ENCODE assay signal across 9 mouse cellular contexts in genomic region chr12:118847381-118847780, GRCm38 (mm10). TPM values are rescaled to one million over a fixed set of nuclear protein-coding genes. Genes with fewer than 3 reads are reported as not detected.
DNase-seq lines count a peak whose midpoint lies in the region; ATAC-seq lines count a peak whose summit lies in the region.
"Had no signal": no experiment of that assay in that cellular context is flagged by ENCODE, and none has a peak within 500 bp of the region (broad histone marks: within the 10 kb centered on the region; RNA-seq: fewer than 3 reads in every experiment).

No protein-coding gene starts in this region.

- H3K9ac ChIP-seq in heart, embryonic 11.5 days (ENCODE audit: low read depth, low read length), result no peak overlapping the region
- H3K9ac ChIP-seq in hindbrain, embryonic 11.5 days (ENCODE audit: low read depth, low read length), result peak overlapping the region; percentile 70
- peak overlapping the region; percentile 63 for H3K9ac ChIP-seq in midbrain, embryonic 11.5 days (ENCODE audit: low read length)

- peak overlapping the region; percentile 84 for H3K4me2 ChIP-seq in heart, embryonic 11.5 days
- peak overlapping the region; percentile 45 for H3K4me2 ChIP-seq in hindbrain, embryonic 11.5 days (replicated peaks; ENCODE audit: low read depth, low read length)
- H3K4me2 ChIP-seq in midbrain, embryonic 11.5 days, result peak overlapping the region; percentile 70

- no peak for ATAC-seq in heart, embryonic 11.5 days (replicated peaks; ENCODE audit: insufficient number of reproducible peaks, low FRiP score, low TSS enrichment)
- ATAC-seq in hindbrain, embryonic 11.5 days (ENCODE audit: low FRiP score), result peak; percentile 26
- ATAC-seq in midbrain, embryonic 11.5 days (ENCODE audit: low FRiP score), result peak; percentile 17; the same call in 1 of the 2 replicates
- ATAC-seq in CD4-positive, CD25-positive, alpha-beta regulatory T cell, adult 4 months, result no peak

- DNase-seq in heart, adult 8-10 months (ENCODE audit: low spot score), result no peak
- peak; percentile 52 for DNase-seq in ES-CJ7 (ENCODE audit: low read depth, low spot score)
- DNase-seq in hindbrain, embryonic 11.5 days (ENCODE audit: low spot score), result no peak
- no peak for DNase-seq in midbrain, embryonic 11.5 days (ENCODE audit: low spot score, missing footprints)
- DNase-seq in left cerebral cortex, adult 11 months (ENCODE audit: low spot score), result no peak
- DNase-seq in thymus, postnatal 4 days, result no peak
- DNase-seq: kidney, adult 9 months had no signal

- no peaks in the 10 kb centered on the region for H3K36me3 ChIP-seq in heart, embryonic 11.5 days (ENCODE audit: control insufficient read depth, insufficient read depth, low read length)
- H3K36me3 ChIP-seq in hindbrain, embryonic 11.5 days (ENCODE audit: control insufficient read depth, insufficient read depth, low read length), result no peaks in the 10 kb centered on the region
- no peaks in the 10 kb centered on the region for H3K36me3 ChIP-seq in midbrain, embryonic 11.5 days (ENCODE audit: control insufficient read depth, insufficient read depth, low read length)

- no peak overlapping the region for H3K27ac ChIP-seq in heart, embryonic 11.5 days (ENCODE audit: low read depth, low read length)
- H3K27ac ChIP-seq in hindbrain, embryonic 11.5 days (ENCODE audit: low read depth, low read length), result no peak overlapping the region; the same call in 1 of the 2 replicates
- peak overlapping the region; percentile 44; the same call in 1 of the 2 replicates for H3K27ac ChIP-seq in midbrain, embryonic 11.5 days (ENCODE audit: low read depth, low read length)

- under 1% methylated on average over 17 of the region's 17 CpGs for WGBS in heart, embryonic 11.5 days (ENCODE audit: insufficient replicate concordance)
- WGBS in hindbrain, embryonic 11.5 days, result 0% methylated on average over 17 of the region's 17 CpGs
- 0% methylated on average over 17 of the region's 17 CpGs for WGBS in midbrain, embryonic 11.5 days

- peak overlapping the region; percentile 55 for H3K4me3 ChIP-seq in heart, embryonic 11.5 days (ENCODE audit: low read depth, low read length)
- peak overlapping the region; percentile 55 for H3K4me3 ChIP-seq in hindbrain, embryonic 11.5 days (ENCODE audit: low read depth, low read length)
- peak overlapping the region; percentile 50 for H3K4me3 ChIP-seq in midbrain, embryonic 11.5 days (ENCODE audit: low read depth, low read length)

- H3K4me1 ChIP-seq in heart, embryonic 11.5 days (ENCODE audit: control insufficient read depth, insufficient read depth, low read length), result peaks cover 15% of the 10 kb centered on the region; the same call in 1 of the 2 replicates
- peaks cover 5% of the 10 kb centered on the region for H3K4me1 ChIP-seq in hindbrain, embryonic 11.5 days (replicated peaks; ENCODE audit: control insufficient read depth, insufficient read depth, low read length)
- H3K4me1 ChIP-seq in midbrain, embryonic 11.5 days (ENCODE audit: control insufficient read depth, insufficient read depth, low read length), result peaks cover 22% of the 10 kb centered on the region

- no peaks in the 10 kb centered on the region for H3K9me3 ChIP-seq in heart, embryonic 11.5 days (replicated peaks; ENCODE audit: control insufficient read depth, low read length)
- H3K9me3 ChIP-seq in hindbrain, embryonic 11.5 days (ENCODE audit: control insufficient read depth, low read length), result no peaks in the 10 kb centered on the region
- H3K9me3 ChIP-seq in midbrain, embryonic 11.5 days (ENCODE audit: control insufficient read depth, low read length), result no peaks in the 10 kb centered on the region

- H3K27me3 ChIP-seq in heart, embryonic 11.5 days (ENCODE audit: control insufficient read depth, insufficient read depth, low read length), result peaks cover 85% of the 10 kb centered on the region
- peaks cover 58% of the 10 kb centered on the region for H3K27me3 ChIP-seq in hindbrain, embryonic 11.5 days (ENCODE audit: control insufficient read depth, insufficient read depth, low read length)
- H3K27me3 ChIP-seq in midbrain, embryonic 11.5 days (ENCODE audit: control insufficient read depth, insufficient read depth, low read length), result peaks cover 81% of the 10 kb centered on the region

RNA-seq across cellular contexts. Expression of gene Sp8, which starts 1.3 kb away (rescaled TPM):
- 0.07 and 0.14 TPM in 2 replicates for polyA plus RNA-seq in heart, embryonic 11.5 days (2014; fragmentation: Nextera tagmentation; extraction: Ambion mirVana)
- not detected for total RNA-seq in heart, adult 8-10 months (2022)
- polyA plus RNA-seq in hindbrain, embryonic 11.5 days (2014; fragmentation: Nextera tagmentation; extraction: Ambion mirVana), result 10.8 and 12.2 TPM in 2 replicates
- 8.7 and 9.3 TPM in 2 replicates for polyA plus RNA-seq in midbrain, embryonic 11.5 days (2014; fragmentation: Nextera tagmentation; extraction: Ambion mirVana)
- not detected for polyA plus RNA-seq in CD4-positive, CD25-positive, alpha-beta regulatory T cell, adult 4 months (2017; shearing (Covaris generic))

Comparison
In these comparisons a context has a peak if more than half of its experiments do, and no peak if none do; other contexts are left out.
1. ATAC-seq: peak in hindbrain, embryonic 11.5 days (single experiment) and midbrain, embryonic 11.5 days (single experiment); none in heart, embryonic 11.5 days (single experiment) and CD4-positive, CD25-positive, alpha-beta regulatory T cell, adult 4 months (single experiment).
2. Peak in every context shown above with its lines, with median percentiles within 50 percentile points of each other: H3K4me2 ChIP-seq and H3K4me3 ChIP-seq.